Mouse (Mus musculus) Patski (cell line): ENCODE data around the gene Gm11992. TPM values are rescaled to one million over a fixed set of nuclear protein-coding genes. Genes with fewer than 3 reads are reported as not detected.

Source experiments
- ATAC-seq: fragments of 100-300 bp; one replicate; pipeline ENCODE4 v1.8.0; 2021
- CTCF ChIA-PET: fragments of 350-600 bp; sonication (Branson Sonifier 250); formaldehyde crosslinking; loops from one replicate; lab custom pipeline; 2022; ENCODE audit warnings: inconsistent platforms; lab: Charles Lee
- POLR2A ChIA-PET: fragments of 350-600 bp; sonication (Branson Sonifier 250); formaldehyde crosslinking; loops from one replicate; lab custom pipeline; 2022; ENCODE audit warnings: antibody characterized with exemption, inconsistent platforms; lab: Charles Lee
- DNase-seq: peaks from one replicate; pipeline ENCODE4 v3.0.0-alpha.2; 2011; ENCODE audit warnings: low read depth, low spot score
- H3K27me3 ChIP-seq: fragments of 371-371 bp; one replicate; pipeline ENCODE4 v1.5.1; 2021
- CTCF ChIP-seq: fragments of 100-300 bp; IDR thresholded peaks from one replicate; pipeline ENCODE4 v1.5.1; 2021
- in situ Hi-C: fragments of 300-500 bp; cut with MboI; formaldehyde crosslinking; loops from 3 replicates; pipeline ENCODE4 v1.11.1; 2018; ENCODE audit warnings: low pct_unique_long_range_greater_than_20kb, mixed read lengths
- polyA plus RNA-seq: library from polyadenylated mRNA; unstranded; gene quantifications from one replicate; pipeline ENCODE4 v1.2.3, GENCODE M21; 2021

The Gm11992 gene
- 2.6 TPM for polyA plus RNA-seq

DNA sequence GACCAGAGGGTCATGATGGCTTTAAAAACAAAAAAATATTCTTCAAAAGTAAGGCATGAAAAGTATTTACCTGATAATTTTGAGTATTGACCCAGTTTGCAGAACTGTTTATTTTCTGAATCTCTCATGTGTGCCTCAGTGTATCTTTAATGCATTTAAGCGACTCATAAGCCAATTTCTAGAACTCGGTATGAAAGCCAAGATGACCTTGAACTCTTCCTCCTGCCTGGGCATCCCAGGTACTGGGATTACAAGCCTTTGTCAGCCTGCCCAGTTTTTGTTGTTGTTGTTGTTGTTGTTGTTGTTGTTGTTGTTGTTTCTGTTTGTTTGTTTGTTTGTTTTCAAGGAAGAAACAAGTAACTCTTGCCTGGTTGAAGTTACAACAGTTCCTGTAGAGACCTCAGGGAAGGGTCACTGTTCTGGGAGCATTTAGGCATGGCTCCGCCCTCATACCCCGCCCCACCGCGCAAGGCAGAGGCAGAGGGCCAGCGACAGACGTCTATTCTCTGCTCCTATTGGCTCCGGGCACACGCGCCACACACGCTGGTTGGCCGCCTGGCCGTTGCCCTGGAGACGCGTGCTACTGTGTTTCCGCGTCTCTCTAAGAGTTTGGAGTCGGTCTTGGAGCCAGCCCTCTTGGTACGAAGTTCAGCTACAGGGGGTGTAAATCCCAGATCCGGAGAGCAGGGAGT lies at the start of gene Gm11992:
TSS of gene Gm11992 (plus strand) at position 584 of the 692 bp plus-strand sequence.
- DNase-seq = peak; percentile 37
- no peaks in the 10 kb centered on the region for H3K27me3 ChIP-seq
- ChIA-PET CTCF (interaction anchor here (0.6 kb wide), 1 partner anchor 62 kb away, joined by 3 read pairs; no protein-coding TSS in a partner anchor), POLR2A (no interaction called here)
- in situ Hi-C loops = no loop called here
- ATAC-seq = peak; percentile 100
- TF ChIP-seq CTCF = no peak

DNA sequence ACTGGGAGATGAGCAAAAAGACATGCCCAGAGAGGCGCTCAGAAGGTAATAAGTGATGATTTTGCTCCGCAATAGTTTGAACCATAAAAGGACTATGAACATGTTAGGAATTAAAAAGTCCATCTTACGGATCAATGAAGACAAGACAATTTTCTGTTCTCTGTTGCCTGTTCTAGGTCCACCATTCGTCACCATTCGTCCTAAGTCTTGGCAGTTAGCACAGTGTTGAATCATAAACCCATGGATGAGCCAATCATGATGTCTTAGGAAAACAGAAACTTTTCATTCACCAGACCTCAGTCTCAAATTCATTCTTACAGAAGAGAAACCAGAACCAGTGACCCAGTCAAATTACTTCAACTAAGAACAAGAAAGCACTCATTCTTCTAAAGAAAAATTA lies 39.6 kb upstream of the Gm11992 start:
- CTCF ChIA-PET = no interaction called here
- ATAC-seq (no peak), DNase-seq (no peak)
- POLR2A ChIA-PET = no interaction called here
- H3K27me3 ChIP-seq = peaks cover 4% of the 10 kb centered on the region
- TF ChIP-seq CTCF = no peak
- in situ Hi-C loops = no loop called here

DNA sequence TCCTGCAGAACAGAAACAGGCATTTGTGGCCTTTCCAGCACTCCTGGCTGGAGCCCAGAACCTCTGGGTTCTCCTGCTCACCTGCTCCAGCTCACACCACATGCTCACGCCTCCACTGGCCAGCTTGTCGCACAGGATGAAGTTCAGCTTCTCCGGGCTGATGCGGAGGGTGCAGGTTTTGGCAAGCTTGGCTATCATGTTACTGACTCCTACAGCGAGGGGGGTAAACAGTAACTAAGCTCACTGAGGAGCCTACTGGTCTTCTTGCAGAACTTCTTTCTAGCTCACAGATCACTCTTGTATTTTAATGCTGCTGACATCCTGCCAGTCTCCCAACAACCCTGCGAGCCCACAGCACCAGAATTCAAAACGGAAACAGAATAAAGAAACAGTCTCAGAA lies 38.0 kb upstream of the Gm11992 start:
- CTCF ChIA-PET = interaction anchor here (0.8 to 1.4 kb wide), 4 partner anchors 27 to 139 kb away, joined by 3 to 6 read pairs (median 3); no protein-coding TSS in a partner anchor
- DNase-seq = peak; percentile 19
- in situ Hi-C loops = no loop called here

DNA sequence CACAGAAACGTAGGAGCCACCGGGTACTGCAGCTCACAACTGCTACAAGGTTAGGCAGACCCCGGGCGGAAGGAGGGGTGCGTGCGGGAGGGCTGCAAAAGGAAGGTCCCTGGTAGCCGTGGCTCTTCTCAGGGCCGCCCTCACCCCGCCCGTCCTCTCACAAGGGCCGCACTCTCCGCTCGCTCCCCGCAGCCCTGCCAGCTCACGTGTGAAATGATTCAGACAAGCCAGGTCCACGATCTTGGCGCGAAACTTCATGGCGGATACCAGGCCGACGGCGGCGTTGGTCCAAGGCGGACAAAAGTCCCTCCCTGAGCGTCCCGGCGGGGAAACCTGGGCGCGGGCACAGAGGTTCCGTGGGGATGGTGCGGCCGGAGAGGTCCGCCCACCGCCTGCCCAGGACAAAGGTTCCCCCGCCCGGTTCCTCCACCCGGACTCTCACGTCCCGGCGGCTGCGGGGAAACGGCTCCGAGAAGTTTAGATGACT lies 37.5 kb upstream of the Gm11992 start, which contains the start of gene Hus1:
TSS of gene Hus1 (minus strand) at position 339 of the 487 bp plus-strand sequence.
- peaks cover 11% of the 10 kb centered on the region for H3K27me3 ChIP-seq
- in situ Hi-C loops = no loop called here
- TF ChIP-seq CTCF = no peak
- ChIA-PET POLR2A (interaction anchor here (1.1 kb wide), 1 partner anchor 8 kb away, joined by 3 read pairs; no protein-coding TSS in a partner anchor), CTCF (interaction anchor here (0.9 to 1.2 kb wide), 2 partner anchors 28 to 112 kb away, joined by 3 read pairs; no protein-coding TSS in a partner anchor)
- peak; percentile 24 for DNase-seq
- peak; percentile 95 for ATAC-seq

More for the DNA sequence above, 38.0 kb upstream of the Gm11992 start:
- TF ChIP-seq CTCF = no peak
- POLR2A ChIA-PET = interaction anchor here (1.1 kb wide), 1 partner anchor 8 kb away, joined by 3 read pairs; no protein-coding TSS in a partner anchor
- H3K27me3 ChIP-seq = peaks cover 11% of the 10 kb centered on the region
- peak; percentile 69 for ATAC-seq

DNA sequence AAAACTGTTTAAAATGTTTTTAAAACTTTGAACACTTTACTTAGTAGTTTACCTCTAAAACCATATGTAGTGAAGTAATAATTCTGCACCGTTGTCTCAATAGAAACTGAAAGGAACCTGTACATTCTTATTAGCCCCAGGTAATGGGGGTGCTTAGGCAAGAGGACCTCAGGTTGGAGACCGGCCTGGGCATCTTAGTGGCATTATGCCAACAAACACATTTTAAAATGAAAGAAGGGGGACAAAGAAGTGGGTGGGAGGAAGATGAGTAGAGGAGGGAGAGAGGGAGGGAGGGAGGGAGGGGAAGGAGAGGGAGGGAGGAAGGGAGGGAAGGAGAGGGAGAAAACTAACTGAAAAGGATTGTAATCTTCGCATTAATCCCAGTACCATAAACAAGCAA lies 37.0 kb upstream of the Gm11992 start:
- ATAC-seq (peak; percentile 23), DNase-seq (no peak)
- in situ Hi-C loops = no loop called here
- ChIA-PET POLR2A (no interaction called here), CTCF (no interaction called here)
- peaks cover 15% of the 10 kb centered on the region for H3K27me3 ChIP-seq
- no peak for TF ChIP-seq CTCF

DNA sequence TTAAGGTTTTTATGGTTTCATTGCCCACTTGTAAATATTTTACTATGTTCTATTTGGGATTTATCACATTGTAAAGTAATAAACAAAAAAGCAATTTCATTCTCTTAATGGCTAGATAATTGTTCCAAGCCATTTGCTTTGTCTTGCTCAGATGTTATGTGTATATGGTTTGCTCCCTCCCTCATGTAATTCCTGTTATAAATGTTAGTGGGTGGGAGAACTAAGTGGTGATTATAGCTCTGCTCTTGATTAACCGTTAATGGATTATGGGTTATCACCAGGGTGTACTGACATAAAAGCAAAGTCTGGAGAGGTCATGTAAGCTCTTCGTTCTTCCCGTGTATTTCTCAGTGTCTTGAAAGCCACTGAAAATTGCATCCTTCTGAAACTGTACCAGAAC lies 33.7 kb upstream of the Gm11992 start:
- peaks cover 15% of the 10 kb centered on the region for H3K27me3 ChIP-seq
- POLR2A ChIA-PET = no interaction called here
- no peak for DNase-seq
- CTCF ChIA-PET = no interaction called here
- no peak for ATAC-seq
- in situ Hi-C loops = no loop called here
- no peak for TF ChIP-seq CTCF

DNA sequence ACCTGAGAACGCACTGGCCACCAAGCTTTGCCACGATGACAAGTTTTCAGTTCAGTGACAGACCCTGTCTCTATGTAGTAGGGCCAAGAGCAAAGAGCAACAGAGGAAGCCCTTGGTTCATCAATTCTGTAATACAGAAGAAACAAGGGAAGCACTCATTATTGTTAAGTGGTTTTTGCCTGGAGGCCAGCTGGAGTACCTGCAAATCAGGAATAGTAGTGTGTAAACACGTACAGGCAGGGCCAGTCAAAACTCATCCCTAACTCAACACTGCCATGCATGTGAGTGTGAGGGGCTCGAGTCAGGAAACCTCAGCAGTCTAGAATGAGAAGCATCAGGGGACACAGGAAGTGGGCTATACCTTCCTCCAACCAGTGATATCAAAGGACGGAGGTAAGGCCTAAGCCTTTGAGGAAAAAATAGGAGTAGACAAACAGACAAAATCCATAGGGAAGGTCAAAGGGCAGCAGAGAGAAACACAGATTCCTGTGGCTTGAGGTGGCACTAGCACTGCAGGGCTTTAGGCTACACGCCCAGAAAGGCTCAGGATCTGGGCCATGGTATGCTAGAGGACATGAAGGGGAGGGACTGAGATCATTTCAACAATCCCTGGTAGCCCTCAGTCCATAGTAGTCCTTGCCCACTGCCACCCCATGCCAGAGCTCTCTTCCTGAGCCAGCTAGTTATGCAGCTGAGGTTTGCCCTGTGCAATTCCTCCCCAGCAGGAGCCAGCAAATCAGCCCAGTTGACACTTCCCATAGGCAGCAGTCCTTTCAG lies 29.7 kb upstream of the Gm11992 start:
- no peak for TF ChIP-seq CTCF
- POLR2A ChIA-PET = interaction anchor here (0.6 kb wide), 1 partner anchor 88 kb away, joined by 3 read pairs; no protein-coding TSS in a partner anchor
- in situ Hi-C loops = no loop called here
- H3K27me3 ChIP-seq = peaks cover 21% of the 10 kb centered on the region
- no peak for DNase-seq
- ATAC-seq = no peak
- CTCF ChIA-PET = interaction anchor here (1.5 kb wide), 1 partner anchor 20 kb away, joined by 4 read pairs; no protein-coding TSS in a partner anchor

DNA sequence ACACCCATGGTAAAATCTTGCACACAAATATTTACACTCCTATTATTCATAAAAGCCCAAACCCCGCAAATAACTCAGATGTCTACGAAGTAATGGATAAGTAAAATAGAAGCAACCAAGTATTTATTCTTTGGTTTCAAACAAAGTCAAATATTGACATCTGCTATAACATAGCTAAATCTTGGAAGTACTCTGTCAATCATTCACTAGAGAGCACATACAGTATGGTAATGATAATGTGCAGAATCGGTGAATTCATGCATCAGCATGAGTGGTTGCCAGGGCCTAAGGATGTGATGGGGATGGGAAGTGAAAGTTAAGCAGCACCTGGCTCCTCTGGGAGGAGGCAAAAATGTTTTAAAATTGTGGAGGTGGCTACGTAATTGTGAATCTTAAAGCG lies 28.2 kb upstream of the Gm11992 start:
- no peak for TF ChIP-seq CTCF
- H3K27me3 ChIP-seq = peaks cover 19% of the 10 kb centered on the region
- in situ Hi-C loops = no loop called here
- ATAC-seq = no peak
- CTCF ChIA-PET = no interaction called here
- DNase-seq = no peak
- POLR2A ChIA-PET = no interaction called here

DNA sequence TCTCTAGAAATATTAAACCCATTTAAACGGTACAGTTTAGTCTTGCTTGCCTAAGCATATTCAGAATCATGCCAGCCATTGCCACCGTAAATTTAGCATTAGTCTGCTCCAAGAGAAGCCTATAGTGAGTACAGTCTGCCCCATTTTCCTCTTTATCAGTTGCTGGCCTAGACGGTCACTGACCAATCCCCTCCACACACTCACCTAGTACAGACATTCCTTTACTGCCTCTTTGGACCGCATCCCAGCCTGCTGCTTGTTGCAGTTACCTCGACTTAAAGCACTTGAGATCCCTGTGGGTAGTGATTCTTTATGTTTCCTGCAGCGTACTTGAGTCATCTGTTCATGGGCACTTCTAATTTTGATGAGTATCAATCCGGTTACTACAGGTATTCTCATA lies 23.6 kb upstream of the Gm11992 start:
- H3K27me3 ChIP-seq = peaks cover 16% of the 10 kb centered on the region
- no peak for TF ChIP-seq CTCF
- DNase-seq (no peak), ATAC-seq (no peak)
- in situ Hi-C loops = no loop called here
- CTCF ChIA-PET = no interaction called here
- POLR2A ChIA-PET = no interaction called here

DNA sequence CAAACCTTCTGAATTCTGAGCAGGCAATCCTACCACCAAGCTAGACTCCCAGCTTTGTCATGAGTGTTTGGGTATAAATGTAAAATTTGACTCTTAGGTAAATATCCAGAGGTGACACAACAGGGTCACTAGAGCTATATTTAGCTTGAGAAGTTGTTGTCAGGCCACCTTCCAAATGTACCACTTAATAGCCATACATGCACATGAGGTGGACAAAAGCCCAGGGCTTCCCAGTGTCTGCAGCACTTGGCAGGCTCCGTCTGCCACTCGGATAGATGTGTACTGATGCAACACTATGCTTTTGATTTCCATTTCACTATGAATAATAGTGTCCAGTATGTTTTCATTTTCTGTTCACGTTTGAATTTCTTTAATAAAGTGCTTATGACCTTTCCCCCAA lies 23.2 kb upstream of the Gm11992 start:
- H3K27me3 ChIP-seq = peaks cover 16% of the 10 kb centered on the region
- TF ChIP-seq CTCF = no peak
- DNase-seq (no peak), ATAC-seq (no peak)
- in situ Hi-C loops = no loop called here
- POLR2A ChIA-PET = interaction anchor here (0.5 kb wide), 1 partner anchor 124 kb away, joined by 3 read pairs; no protein-coding TSS in a partner anchor
- CTCF ChIA-PET = no interaction called here
